Mouse (Mus musculus): ENCODE results near the gene Hs3st1. TPM values are rescaled to one million over a fixed set of nuclear protein-coding genes. Genes with fewer than 3 reads are reported as not detected.
"Not testable (repeated sequence)": the region's sequence is repeated elsewhere in the genome, so short reads cannot be mapped to it uniquely, and the experiment has no call there.

Hs3st1 gene
- 0.48 and 0.71 TPM in 2 replicates for polyA plus RNA-seq (2015; fragmentation: Nextera tagmentation; extraction: Ambion mirVana)

DNA sequence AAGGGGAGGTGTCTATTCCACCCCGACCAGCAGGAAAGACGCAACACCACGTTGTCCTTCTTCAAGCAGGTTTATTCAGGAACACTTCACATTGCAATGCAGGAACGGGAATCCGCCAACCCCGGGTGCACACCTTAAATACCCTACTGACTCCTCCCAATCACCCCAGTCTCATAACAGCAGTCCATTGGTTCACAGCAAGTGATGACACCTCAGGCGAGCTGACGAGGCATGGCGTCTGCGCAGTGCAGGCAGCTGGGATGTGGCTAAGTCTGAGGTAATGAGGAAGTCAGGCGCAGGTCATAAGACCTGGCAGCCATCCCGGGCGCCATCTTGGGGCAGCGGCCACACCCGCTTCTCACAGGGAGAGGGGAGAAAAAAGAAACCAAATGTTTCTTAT is at the start of gene Hs3st1:
Gene Hs3st1 (minus strand): TSS at position 101 of the 400 bp plus-strand sequence.
- H3K36me3 ChIP-seq (replicated peaks); H3K4me1 ChIP-seq (replicated peaks); H3K4me2 ChIP-seq; ATAC-seq (ENCODE audit: insufficient read depth); H3K9me3 ChIP-seq (replicated peaks); H3K4me3 ChIP-seq (replicated peaks); H3K9ac ChIP-seq; H3K27ac ChIP-seq (replicated peaks); H3K27me3 ChIP-seq: not testable (repeated sequence)
- WGBS (ENCODE audit: insufficient replicate concordance), result 75% methylated on average over 15 of the region's 15 CpGs

DNA sequence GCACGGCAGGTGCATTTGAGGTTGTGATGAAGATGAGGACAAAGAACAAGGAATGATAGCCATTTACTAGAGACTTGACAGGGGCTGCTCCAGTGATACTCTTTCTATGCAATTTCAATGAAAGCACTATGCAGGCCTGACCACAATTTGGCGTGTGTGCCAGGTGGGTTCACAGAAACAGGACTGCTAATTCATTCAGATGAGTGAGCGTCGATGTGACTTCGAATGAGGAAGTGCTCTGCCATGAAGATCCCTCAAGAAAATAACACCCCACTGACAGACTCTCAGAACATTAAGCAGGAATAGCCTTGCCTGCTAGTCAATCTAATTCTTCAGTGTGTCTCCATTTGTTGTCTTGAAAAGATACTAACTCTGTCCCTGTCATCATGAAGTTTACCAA is 49.4 kb upstream of the Hs3st1 start:
- ATAC-seq (ENCODE audit: insufficient read depth), result no peak
- H3K9me3 ChIP-seq (replicated peaks), result no peaks in the 10 kb centered on the region
- no peak overlapping the region for H3K9ac ChIP-seq
- no peaks in the 10 kb centered on the region for H3K4me1 ChIP-seq (replicated peaks)
- H3K4me3 ChIP-seq (replicated peaks), result no peak overlapping the region
- H3K27me3 ChIP-seq, result no peaks in the 10 kb centered on the region
- H3K36me3 ChIP-seq (replicated peaks), result no peaks in the 10 kb centered on the region
- H3K27ac ChIP-seq (replicated peaks), result no peak overlapping the region
- 55% methylated on average over 5 of the region's 5 CpGs for WGBS (ENCODE audit: insufficient replicate concordance)
- H3K4me2 ChIP-seq, result no peak overlapping the region

DNA sequence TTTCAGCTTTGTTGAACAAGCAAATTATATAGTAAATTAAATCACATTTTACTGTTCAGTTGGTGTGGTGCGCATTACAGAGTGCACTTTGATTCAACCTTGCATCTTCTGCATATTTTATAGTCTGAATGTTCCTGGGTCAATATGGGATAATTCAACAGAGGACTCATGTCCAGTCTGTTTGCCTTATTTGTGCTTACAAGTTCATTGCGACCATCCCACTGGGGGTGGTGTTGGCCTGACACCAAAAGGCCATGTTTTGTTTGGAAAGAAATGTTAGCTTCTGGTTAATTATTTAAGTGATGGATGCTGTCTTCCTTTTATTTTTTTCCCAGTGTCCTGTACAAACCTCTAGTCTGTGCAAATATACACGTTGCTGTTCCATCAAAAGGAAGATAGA is 48.7 kb upstream of the Hs3st1 start:
- ATAC-seq (ENCODE audit: insufficient read depth), result no peak
- H3K4me3 ChIP-seq (replicated peaks), result no peak overlapping the region
- H3K27me3 ChIP-seq, result no peaks in the 10 kb centered on the region
- no peaks in the 10 kb centered on the region for H3K9me3 ChIP-seq (replicated peaks)
- H3K9ac ChIP-seq, result no peak overlapping the region
- H3K36me3 ChIP-seq (replicated peaks), result no peaks in the 10 kb centered on the region
- H3K4me2 ChIP-seq, result no peak overlapping the region
- no peak overlapping the region for H3K27ac ChIP-seq (replicated peaks)
- WGBS (ENCODE audit: insufficient replicate concordance), result 64% methylated on average over 3 of the region's 3 CpGs
- no peaks in the 10 kb centered on the region for H3K4me1 ChIP-seq (replicated peaks)

DNA sequence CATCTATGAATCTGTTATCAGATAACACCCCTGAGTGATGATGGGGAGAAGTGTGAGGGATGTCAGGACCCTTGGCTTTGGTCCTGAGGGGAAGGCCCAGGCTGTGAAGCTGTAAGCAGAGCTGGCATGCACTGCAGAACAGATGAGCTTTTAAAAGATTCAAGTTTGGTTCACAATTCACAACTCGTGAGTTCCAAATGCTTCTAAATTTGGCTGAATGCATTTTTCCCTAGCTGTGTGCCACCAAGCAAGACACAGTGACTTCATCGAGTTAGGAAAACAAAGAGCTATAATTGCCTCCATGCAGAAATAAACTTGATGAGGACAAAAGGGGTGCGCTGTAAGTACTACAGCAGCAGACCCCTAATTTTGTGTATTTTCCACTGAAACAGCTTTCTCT is 48.2 kb upstream of the Hs3st1 start:
- no peak for ATAC-seq (ENCODE audit: insufficient read depth)
- Histone ChIP-seq H3K4me1 (replicated peaks) (no peaks in the 10 kb centered on the region), H3K36me3 (replicated peaks) (no peaks in the 10 kb centered on the region), H3K27ac (replicated peaks) (no peak overlapping the region), H3K9ac (no peak overlapping the region), H3K27me3 (no peaks in the 10 kb centered on the region), H3K4me3 (replicated peaks) (no peak overlapping the region), H3K4me2 (no peak overlapping the region), H3K9me3 (replicated peaks) (no peaks in the 10 kb centered on the region)
- 68% methylated on average over 3 of the region's 3 CpGs for WGBS (ENCODE audit: insufficient replicate concordance)

DNA sequence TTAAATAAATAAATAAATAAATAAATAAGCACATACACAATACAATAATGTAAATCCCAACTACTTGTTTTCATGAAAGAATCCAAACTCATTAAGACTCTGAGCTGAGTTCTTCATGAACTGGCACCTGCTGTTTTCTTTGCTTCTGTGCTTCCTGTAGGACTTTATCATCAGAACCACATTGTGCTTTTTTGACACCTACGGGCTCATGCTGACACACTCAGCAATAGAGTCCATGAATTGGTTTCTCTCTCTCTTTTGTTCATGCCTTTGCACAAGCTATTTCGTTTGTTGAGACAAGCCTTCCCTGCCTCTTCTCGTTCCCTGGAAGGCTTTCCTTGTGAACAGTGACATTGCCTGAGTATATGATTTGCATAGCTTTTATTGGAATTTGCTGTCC is 46.8 kb upstream of the Hs3st1 start:
- 41% methylated on average over 3 of the region's 3 CpGs for WGBS (ENCODE audit: insufficient replicate concordance)
- H3K9ac ChIP-seq, result no peak overlapping the region
- no peak for ATAC-seq (ENCODE audit: insufficient read depth)
- H3K27ac ChIP-seq (replicated peaks), result no peak overlapping the region
- no peaks in the 10 kb centered on the region for H3K36me3 ChIP-seq (replicated peaks)
- no peak overlapping the region for H3K4me2 ChIP-seq
- no peaks in the 10 kb centered on the region for H3K4me1 ChIP-seq (replicated peaks)
- H3K27me3 ChIP-seq, result no peaks in the 10 kb centered on the region
- no peaks in the 10 kb centered on the region for H3K9me3 ChIP-seq (replicated peaks)
- no peak overlapping the region for H3K4me3 ChIP-seq (replicated peaks)

DNA sequence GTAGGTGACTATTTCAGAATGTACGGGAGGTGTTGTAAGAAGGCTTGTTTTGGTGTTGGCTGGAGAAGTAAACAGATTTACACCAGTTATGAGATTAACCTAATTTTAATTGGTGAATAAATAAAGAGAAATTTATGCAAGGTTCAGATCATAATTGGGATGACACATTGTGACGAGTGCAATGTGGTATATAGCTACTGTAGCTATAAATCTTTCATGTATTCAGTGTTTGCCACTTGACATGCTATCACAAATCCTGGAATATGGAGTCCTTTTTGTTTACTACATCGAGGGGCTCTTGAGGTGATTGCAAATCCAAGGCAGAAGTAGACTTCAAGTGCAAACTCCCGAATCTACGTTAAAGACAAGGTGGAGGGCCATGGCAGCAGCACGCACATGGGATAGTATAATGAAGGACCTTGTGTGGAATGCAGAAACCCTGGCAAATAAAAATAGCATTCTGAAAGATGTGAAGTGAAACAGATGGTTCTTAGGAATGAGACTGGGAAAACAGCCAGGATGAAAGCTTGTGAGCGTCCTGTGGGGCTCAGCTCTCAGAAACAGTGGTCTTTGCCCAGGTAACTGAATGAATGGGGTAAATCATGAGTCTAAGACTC is 21.9 kb upstream of the Hs3st1 start:
- Histone ChIP-seq H3K4me3 (replicated peaks) (no peak overlapping the region), H3K36me3 (replicated peaks) (no peaks in the 10 kb centered on the region), H3K27ac (replicated peaks) (no peak overlapping the region), H3K4me1 (replicated peaks) (no peaks in the 10 kb centered on the region), H3K9me3 (replicated peaks) (no peaks in the 10 kb centered on the region), H3K9ac (no peak overlapping the region), H3K27me3 (no peaks in the 10 kb centered on the region), H3K4me2 (no peak overlapping the region)
- 59% methylated on average over 7 of the region's 7 CpGs for WGBS (ENCODE audit: insufficient replicate concordance)
- ATAC-seq (ENCODE audit: insufficient read depth), result no peak

DNA sequence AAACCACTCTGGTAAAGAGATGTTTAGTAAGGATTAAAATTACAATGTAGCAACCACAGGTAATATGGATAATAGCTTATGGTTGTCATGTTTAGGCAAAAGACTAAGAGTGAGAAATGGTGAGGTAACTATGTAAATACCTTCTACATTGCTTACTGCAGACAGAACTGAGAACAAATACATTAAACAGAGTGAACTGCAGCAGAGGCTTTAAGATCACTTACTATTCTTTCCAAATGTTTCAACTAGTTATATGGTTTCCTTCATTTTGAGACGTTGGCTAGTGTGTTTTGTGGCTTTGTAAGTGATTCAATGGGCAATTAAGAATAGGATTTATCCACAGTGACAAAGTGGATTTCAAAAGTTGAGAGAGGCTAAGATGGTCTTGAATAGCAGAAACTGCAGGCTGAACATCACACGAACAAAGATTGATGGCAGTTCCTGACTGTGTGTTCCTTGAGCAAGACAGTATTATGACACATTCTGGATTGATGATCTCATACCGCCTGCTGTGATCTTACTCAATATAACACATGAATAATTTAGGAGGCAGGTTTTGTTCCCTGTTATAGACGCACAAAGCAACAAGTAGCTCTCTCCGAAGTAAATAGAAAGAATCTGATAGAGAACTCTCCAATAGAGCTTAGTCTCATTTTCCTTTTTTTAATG is 16.5 kb upstream of the Hs3st1 start:
- H3K27ac ChIP-seq (replicated peaks), result no peak overlapping the region
- ATAC-seq (ENCODE audit: insufficient read depth), result no peak
- H3K9ac ChIP-seq, result no peak overlapping the region
- H3K4me2 ChIP-seq, result no peak overlapping the region
- no peaks in the 10 kb centered on the region for H3K4me1 ChIP-seq (replicated peaks)
- no peaks in the 10 kb centered on the region for H3K27me3 ChIP-seq
- no peak overlapping the region for H3K4me3 ChIP-seq (replicated peaks)
- no peaks in the 10 kb centered on the region for H3K36me3 ChIP-seq (replicated peaks)
- H3K9me3 ChIP-seq (replicated peaks), result no peaks in the 10 kb centered on the region
- 53% methylated on average over 5 of the region's 5 CpGs for WGBS (ENCODE audit: insufficient replicate concordance)

DNA sequence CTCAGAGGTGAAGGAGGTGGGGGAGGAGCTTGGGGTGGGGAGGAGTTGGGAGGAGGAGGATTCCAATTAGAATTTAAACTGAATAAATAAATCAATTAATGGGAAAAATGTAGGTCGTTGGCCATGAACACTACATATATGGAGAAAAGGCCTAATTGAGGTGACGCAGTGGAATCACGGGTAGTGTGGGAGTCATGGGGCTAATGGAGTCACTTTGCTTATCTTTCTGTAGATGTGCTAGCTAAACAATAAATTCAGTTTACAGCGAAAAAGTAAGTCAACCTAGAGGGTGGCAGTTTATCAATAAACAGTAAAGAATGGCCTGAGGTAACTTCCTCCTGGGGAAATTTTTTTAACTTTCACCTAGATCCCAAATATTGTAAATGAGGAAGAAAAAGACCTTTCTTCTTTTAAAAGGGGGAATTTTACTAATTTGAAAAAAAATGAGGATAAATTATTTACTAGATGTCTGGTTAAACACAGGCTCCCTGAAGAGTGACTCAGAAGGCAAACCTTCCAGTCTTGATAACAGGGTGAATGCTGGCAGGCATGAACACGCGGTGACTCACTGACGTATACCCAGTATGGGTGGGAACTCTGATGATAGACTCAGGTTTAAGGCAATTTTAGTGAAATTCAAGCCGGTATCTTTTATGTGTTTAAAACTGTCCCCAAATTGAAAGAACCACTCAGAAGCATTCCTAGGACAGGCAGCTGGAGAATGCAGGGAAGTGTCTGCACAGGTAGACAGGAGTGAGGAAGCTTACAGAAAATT is 6.6 kb upstream of the Hs3st1 start:
- Histone ChIP-seq H3K4me3 (replicated peaks) (no peak overlapping the region), H3K4me2 (no peak overlapping the region), H3K27me3 (no peaks in the 10 kb centered on the region), H3K27ac (replicated peaks) (no peak overlapping the region), H3K9me3 (replicated peaks) (no peaks in the 10 kb centered on the region), H3K4me1 (replicated peaks) (no peaks in the 10 kb centered on the region), H3K9ac (no peak overlapping the region), H3K36me3 (replicated peaks) (no peaks in the 10 kb centered on the region)
- 63% methylated on average over 8 of the region's 8 CpGs for WGBS (ENCODE audit: insufficient replicate concordance)
- no peak for ATAC-seq (ENCODE audit: insufficient read depth)

DNA sequence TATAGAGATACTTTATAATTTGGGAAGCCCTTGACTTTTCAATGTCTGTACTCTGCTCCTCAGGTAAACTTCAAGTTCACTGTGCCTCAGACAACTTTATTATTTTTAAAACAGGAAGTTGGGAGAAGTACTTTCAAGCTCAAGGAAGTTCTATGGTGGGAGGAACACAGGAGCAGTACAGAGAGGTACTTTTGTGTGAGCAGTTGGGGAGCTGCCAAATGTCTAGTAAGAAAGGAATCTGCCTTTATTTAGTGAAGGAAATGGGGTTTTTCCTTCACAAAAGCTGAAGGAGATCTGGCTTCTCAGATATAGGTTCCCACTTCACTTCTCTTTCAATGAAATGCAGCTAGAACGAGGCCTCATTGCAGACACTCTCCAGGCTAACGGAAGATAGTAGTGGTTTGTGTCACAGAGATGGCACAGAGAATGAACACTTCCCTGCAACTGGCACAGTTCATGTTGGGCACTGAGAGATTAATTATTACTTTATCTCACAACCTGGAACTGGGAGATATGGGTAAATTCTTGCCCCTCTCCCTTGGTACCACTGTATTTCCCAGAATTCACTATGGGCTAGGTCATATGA is 3.7 kb upstream of the Hs3st1 start:
- no peak overlapping the region for H3K9ac ChIP-seq
- no peak overlapping the region for H3K4me3 ChIP-seq (replicated peaks)
- H3K36me3 ChIP-seq (replicated peaks), result no peaks in the 10 kb centered on the region
- WGBS (ENCODE audit: insufficient replicate concordance), result 53% methylated on average over 2 of the region's 2 CpGs
- no peaks in the 10 kb centered on the region for H3K4me1 ChIP-seq (replicated peaks)
- no peaks in the 10 kb centered on the region for H3K9me3 ChIP-seq (replicated peaks)
- H3K4me2 ChIP-seq, result no peak overlapping the region
- ATAC-seq (ENCODE audit: insufficient read depth), result no peak
- no peaks in the 10 kb centered on the region for H3K27me3 ChIP-seq
- H3K27ac ChIP-seq (replicated peaks), result no peak overlapping the region

DNA sequence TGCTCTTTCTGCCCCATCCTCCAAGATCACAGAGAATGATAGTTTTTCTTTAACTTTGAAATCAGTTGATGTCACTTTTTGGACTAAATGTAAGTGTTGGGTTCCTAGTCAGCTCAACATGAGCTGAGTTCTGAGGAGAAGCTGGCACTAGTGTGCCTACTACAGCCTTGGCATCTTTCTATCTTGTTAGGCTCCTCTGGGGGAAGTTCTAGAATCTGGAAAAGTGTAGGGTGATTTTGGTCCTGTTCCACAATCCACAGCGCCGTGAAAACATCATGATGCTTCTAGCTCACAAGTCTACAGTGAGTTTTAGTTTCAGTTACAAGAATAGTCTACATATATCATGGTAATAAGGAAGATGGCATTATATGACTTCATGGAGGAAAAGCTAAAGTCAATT is 18.4 kb downstream of the Hs3st1 start:
- 72% methylated on average over 2 of the region's 2 CpGs for WGBS (ENCODE audit: insufficient replicate concordance)
- no peak overlapping the region for H3K9ac ChIP-seq
- no peak overlapping the region for H3K27ac ChIP-seq (replicated peaks)
- no peaks in the 10 kb centered on the region for H3K27me3 ChIP-seq
- H3K4me3 ChIP-seq (replicated peaks), result no peak overlapping the region
- H3K9me3 ChIP-seq (replicated peaks), result no peaks in the 10 kb centered on the region
- no peak overlapping the region for H3K4me2 ChIP-seq
- H3K4me1 ChIP-seq (replicated peaks), result no peaks in the 10 kb centered on the region
- no peaks in the 10 kb centered on the region for H3K36me3 ChIP-seq (replicated peaks)
- ATAC-seq (ENCODE audit: insufficient read depth), result no peak

DNA sequence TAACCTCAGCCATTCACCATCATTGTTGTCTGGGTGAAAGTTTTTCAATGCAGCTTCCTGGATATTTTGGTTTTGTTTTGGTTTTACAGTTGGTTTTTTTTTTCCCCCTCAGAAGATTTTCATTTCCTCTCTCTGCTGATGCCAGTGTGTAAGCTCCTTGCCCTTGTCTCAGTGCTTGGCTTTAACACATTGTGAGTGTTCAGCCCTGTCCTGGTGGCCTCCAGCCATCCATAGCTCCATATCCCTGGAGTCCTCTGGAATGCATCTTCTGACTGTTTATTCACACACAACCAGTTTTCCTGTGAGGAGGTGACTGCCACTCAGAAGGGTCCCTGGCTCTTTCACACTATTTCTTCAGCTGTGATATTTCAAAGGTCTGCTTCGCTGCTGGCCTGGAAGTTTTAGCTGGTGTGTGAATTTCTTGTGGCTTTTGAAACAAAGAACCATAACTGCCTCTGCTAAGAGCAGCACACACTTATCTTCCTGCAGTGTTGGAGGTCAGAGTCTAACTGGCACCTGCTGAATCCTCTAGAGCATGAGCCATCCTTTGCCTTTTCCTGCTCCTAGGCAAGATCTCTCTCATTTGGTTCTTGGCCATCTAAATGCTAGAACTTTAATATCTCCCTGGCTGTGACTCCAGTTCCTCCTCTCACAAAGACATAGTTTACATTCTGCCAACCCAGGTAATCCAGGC is 21.4 kb downstream of the Hs3st1 start:
- Histone ChIP-seq H3K4me1 (replicated peaks) (no peaks in the 10 kb centered on the region), H3K4me2 (no peak overlapping the region), H3K36me3 (replicated peaks) (no peaks in the 10 kb centered on the region), H3K27ac (replicated peaks) (no peak overlapping the region), H3K9me3 (replicated peaks) (no peaks in the 10 kb centered on the region), H3K9ac (no peak overlapping the region), H3K27me3 (no peaks in the 10 kb centered on the region), H3K4me3 (replicated peaks) (no peak overlapping the region)
- WGBS (ENCODE audit: insufficient replicate concordance), result 54% methylated on average over 1 of the region's 1 CpGs
- no peak for ATAC-seq (ENCODE audit: insufficient read depth)

Measured in liver, embryonic 15.5 days (tissue).